Mouse (Mus musculus) hindbrain, embryonic 14.5 days (tissue): Measurements from ENCODE around the gene Pou5f1. TPM values are rescaled to one million over a fixed set of nuclear protein-coding genes. Genes with fewer than 3 reads are reported as not detected.

ENCODE experiments used
- ATAC-seq: fragments of 200-750 bp; cut with Nextera tagmentation; 2 replicates; pipeline ENCODE4 v1.8.0; 2017; ENCODE audit warnings: moderate number of reproducible peaks, mild to moderate bottlenecking, moderate TSS enrichment, moderate library complexity; ENCODE audit not compliant: low FRiP score
- DNase-seq: peaks from one replicate; pipeline ENCODE4 v3.0.0-alpha.2; 2015; ENCODE audit warnings: low spot score
- H3K27ac ChIP-seq: fragments of 300-500 bp; sonication (generic); 2 replicates; pipeline ENCODE4 v1.5.1; 2014; ENCODE audit warnings: mild to moderate bottlenecking, moderate library complexity
- H3K27me3 ChIP-seq: fragments of 300-500 bp; sonication (generic); 2 replicates; pipeline ENCODE4 v1.6.1; 2014; ENCODE audit warnings: mild to moderate bottlenecking, low read length, mixed read lengths; ENCODE audit not compliant: control insufficient read depth, insufficient read depth
- H3K36me3 ChIP-seq: fragments of 300-500 bp; sonication (generic); replicated peaks from 2 replicates; pipeline ENCODE4 v1.6.1; 2014; ENCODE audit not compliant: control insufficient read depth, insufficient read depth
- H3K4me1 ChIP-seq: fragments of 300-500 bp; sonication (generic); replicated peaks from 2 replicates; pipeline ENCODE4 v1.6.1; 2014; ENCODE audit warnings: antibody characterized with exemption, low read length, mixed read lengths; ENCODE audit not compliant: control insufficient read depth, insufficient read depth
- H3K4me2 ChIP-seq: fragments of 300-500 bp; sonication (generic); replicated peaks from 2 replicates; pipeline ENCODE4 v1.6.1; 2014; ENCODE audit warnings: mild to moderate bottlenecking, moderate library complexity
- H3K4me3 ChIP-seq: fragments of 300-500 bp; sonication (generic); replicated peaks from 2 replicates; pipeline ENCODE4 v1.5.1; 2014; ENCODE audit warnings: mild to moderate bottlenecking, low read length
- H3K9ac ChIP-seq: fragments of 300-500 bp; sonication (generic); 2 replicates; pipeline ENCODE4 v1.6.1; 2014
- H3K9me3 ChIP-seq: fragments of 300-500 bp; sonication (generic); 2 replicates; pipeline ENCODE4 v1.6.1; 2016; ENCODE audit warnings: low read length; ENCODE audit not compliant: control insufficient read depth
- WGBS: fragments of 180-500 bp; shearing (Covaris S2); extraction: QIAGEN DNeasy Blood & Tissue Kit; methylation state at CpG from one replicate; pipeline ENCODE4 v1.1.7; 2014; 5-methylcytosine and 5-hydroxymethylcytosine counted together
- polyA plus RNA-seq: library from polyadenylated mRNA; unstranded; fragments of >200 nt; fragmentation: Nextera tagmentation; extraction: Ambion mirVana; gene quantifications from 2 replicates; pipeline ENCODE4 v1.2.1, GENCODE M21; 2014

Gene Pou5f1
- polyA plus RNA-seq, 1 experiment from 2014 or later, result not detected

- WGBS, result 95% methylated on average over 2 of the region's 2 CpGs
- no peaks in the 10 kb centered on the region for H3K9me3 ChIP-seq
- no peak for ATAC-seq
- no peaks in the 10 kb centered on the region for H3K36me3 ChIP-seq
- no peak overlapping the region for H3K27ac ChIP-seq
- H3K9ac ChIP-seq, result no peak overlapping the region
- H3K27me3 ChIP-seq, result no peaks in the 10 kb centered on the region
- H3K4me1 ChIP-seq, result no peaks in the 10 kb centered on the region
- no peak for DNase-seq
- H3K4me3 ChIP-seq, result no peak overlapping the region
- no peak overlapping the region for H3K4me2 ChIP-seq
Measured at GRCm38 (mm10) chr17:35488041-35488440, 17.8 kb upstream of the Pou5f1 start.

- DNase-seq (no peak), ATAC-seq (no peak)
- H3K9me3 ChIP-seq, result no peaks in the 10 kb centered on the region
- H3K4me1 ChIP-seq, result no peaks in the 10 kb centered on the region
- WGBS, result 54% methylated on average over 5 of the region's 5 CpGs
- no peak overlapping the region for H3K9ac ChIP-seq
- no peak overlapping the region for H3K4me2 ChIP-seq
- no peaks in the 10 kb centered on the region for H3K27me3 ChIP-seq
- no peaks in the 10 kb centered on the region for H3K36me3 ChIP-seq
- no peak overlapping the region for H3K27ac ChIP-seq
- H3K4me3 ChIP-seq, result no peak overlapping the region
Measured at GRCm38 (mm10) chr17:35490320-35490719, 15.5 kb upstream of the Pou5f1 start.

- Histone ChIP-seq H3K9ac (no peak overlapping the region), H3K27me3 (no peaks in the 10 kb centered on the region), H3K36me3 (no peaks in the 10 kb centered on the region), H3K4me2 (no peak overlapping the region), H3K9me3 (no peaks in the 10 kb centered on the region), H3K27ac (no peak overlapping the region), H3K4me1 (no peaks in the 10 kb centered on the region), H3K4me3 (no peak overlapping the region)
- no peak for DNase-seq
- no peak for ATAC-seq
- WGBS, result 96% methylated on average over 7 of the region's 7 CpGs
Measured at GRCm38 (mm10) chr17:35497124-35497523, 8.7 kb upstream of the Pou5f1 start.

- no peak for DNase-seq
- H3K9ac ChIP-seq, result no peak overlapping the region
- no peaks in the 10 kb centered on the region for H3K36me3 ChIP-seq
- H3K4me2 ChIP-seq, result no peak overlapping the region
- ATAC-seq, result no peak
- 5% methylated on average over 6 of the region's 6 CpGs for WGBS
- no peak overlapping the region for H3K4me3 ChIP-seq
- no peaks in the 10 kb centered on the region for H3K4me1 ChIP-seq
- no peaks in the 10 kb centered on the region for H3K9me3 ChIP-seq
- peaks cover 24% of the 10 kb centered on the region for H3K27me3 ChIP-seq
- H3K27ac ChIP-seq, result no peak overlapping the region
Measured at GRCm38 (mm10) chr17:35502226-35502625, 3.6 kb upstream of the Pou5f1 start.

- H3K4me1 ChIP-seq, result no peaks in the 10 kb centered on the region
- no peak for DNase-seq
- no peak overlapping the region for H3K4me2 ChIP-seq
- H3K9ac ChIP-seq, result no peak overlapping the region
- no peaks in the 10 kb centered on the region for H3K36me3 ChIP-seq
- no peaks in the 10 kb centered on the region for H3K9me3 ChIP-seq
- H3K27me3 ChIP-seq, result peaks cover 28% of the 10 kb centered on the region
- no peak for ATAC-seq
- H3K27ac ChIP-seq, result no peak overlapping the region
- 43% methylated on average over 5 of the region's 5 CpGs for WGBS
- H3K4me3 ChIP-seq, result no peak overlapping the region
Measured at GRCm38 (mm10) chr17:35502762-35503161, 3.1 kb upstream of the Pou5f1 start.

GRCm38 (mm10) chr17:35503849-35504248 is 2.0 kb upstream of the Pou5f1 start:
- Histone ChIP-seq H3K9ac (no peak overlapping the region), H3K36me3 (no peaks in the 10 kb centered on the region), H3K4me2 (no peak overlapping the region), H3K27me3 (peaks cover 28% of the 10 kb centered on the region), H3K4me3 (no peak overlapping the region), H3K4me1 (no peaks in the 10 kb centered on the region), H3K9me3 (no peaks in the 10 kb centered on the region), H3K27ac (no peak overlapping the region)
- ATAC-seq, result no peak
- DNase-seq, result no peak
- 12% methylated on average over 5 of the region's 5 CpGs for WGBS

- H3K4me3 ChIP-seq, result no peak overlapping the region
- no peak overlapping the region for H3K4me2 ChIP-seq
- no peak for ATAC-seq
- H3K9ac ChIP-seq, result no peak overlapping the region
- WGBS, result 20% methylated on average over 8 of the region's 8 CpGs
- no peaks in the 10 kb centered on the region for H3K9me3 ChIP-seq
- H3K27ac ChIP-seq, result no peak overlapping the region
- peaks cover 28% of the 10 kb centered on the region for H3K27me3 ChIP-seq
- H3K36me3 ChIP-seq, result no peaks in the 10 kb centered on the region
- no peaks in the 10 kb centered on the region for H3K4me1 ChIP-seq
- no peak for DNase-seq
Measured at GRCm38 (mm10) chr17:35504628-35505481, 963 bp upstream of the Pou5f1 start.

GRCm38 (mm10) chr17:35506881-35507280 is 1.1 kb downstream of the Pou5f1 start:
- H3K4me2 ChIP-seq, result no peak overlapping the region
- 18% methylated on average over 10 of the region's 10 CpGs for WGBS
- ATAC-seq, result no peak

GRCm38 (mm10) chr17:35507556-35508260 is 1.9 kb downstream of the Pou5f1 start:
- H3K27ac ChIP-seq, result no peak overlapping the region
- no peak overlapping the region for H3K4me3 ChIP-seq
- peaks cover 28% of the 10 kb centered on the region for H3K27me3 ChIP-seq
- no peaks in the 10 kb centered on the region for H3K9me3 ChIP-seq
- no peaks in the 10 kb centered on the region for H3K4me1 ChIP-seq
- no peaks in the 10 kb centered on the region for H3K36me3 ChIP-seq
- ATAC-seq (no peak), DNase-seq (no peak)
- H3K4me2 ChIP-seq, result no peak overlapping the region
- WGBS, result 27% methylated on average over 13 of the region's 13 CpGs
- H3K9ac ChIP-seq, result no peak overlapping the region

More at GRCm38 (mm10) chr17:35506881-35507280, 1.1 kb downstream of the Pou5f1 start:
- Histone ChIP-seq H3K27me3 (peaks cover 28% of the 10 kb centered on the region), H3K27ac (no peak overlapping the region), H3K9me3 (no peaks in the 10 kb centered on the region), H3K9ac (no peak overlapping the region), H3K36me3 (no peaks in the 10 kb centered on the region), H3K4me1 (no peaks in the 10 kb centered on the region), H3K4me3 (no peak overlapping the region)
- no peak for DNase-seq
